Mouse (Mus musculus) heart, embryonic 11.5 days (tissue): ENCODE measurements around the gene Bhlhe23. TPM values are rescaled to one million over a fixed set of nuclear protein-coding genes. Genes with fewer than 3 reads are reported as not detected.

ENCODE experiments used
- ATAC-seq: fragments of 200-750 bp; cut with Nextera tagmentation; replicated peaks from 2 replicates; pipeline ENCODE4 v1.8.0; 2017; ENCODE audit warnings: moderate library complexity; ENCODE audit not compliant: insufficient number of reproducible peaks, low FRiP score, low TSS enrichment
- H3K27ac ChIP-seq: fragments of 300-500 bp; sonication (generic); 2 replicates; pipeline ENCODE4 v1.5.1; 2014; ENCODE audit warnings: mild to moderate bottlenecking, low read depth, low read length
- H3K27me3 ChIP-seq: fragments of 300-500 bp; sonication (generic); 2 replicates; pipeline ENCODE4 v1.6.1; 2014; ENCODE audit warnings: mild to moderate bottlenecking, low read length, mixed read lengths; ENCODE audit not compliant: control insufficient read depth, insufficient read depth
- H3K36me3 ChIP-seq: fragments of 300-500 bp; sonication (generic); 2 replicates; pipeline ENCODE4 v1.6.1; 2014; ENCODE audit warnings: mild to moderate bottlenecking, low read length, moderate library complexity, mixed read lengths; ENCODE audit not compliant: control insufficient read depth, insufficient read depth
- H3K4me1 ChIP-seq: fragments of 300-500 bp; sonication (generic); 2 replicates; pipeline ENCODE4 v1.6.1; 2014; ENCODE audit warnings: low read length; ENCODE audit not compliant: control insufficient read depth, insufficient read depth
- H3K4me2 ChIP-seq: fragments of 300-500 bp; sonication (generic); 2 replicates; pipeline ENCODE4 v1.6.1; 2014; ENCODE audit warnings: mild to moderate bottlenecking, moderate library complexity
- H3K4me3 ChIP-seq: fragments of 300-500 bp; sonication (generic); 2 replicates; pipeline ENCODE4 v1.5.1; 2014; ENCODE audit warnings: low read depth, low read length
- H3K9ac ChIP-seq: fragments of 300-500 bp; sonication (generic); 2 replicates; pipeline ENCODE4 v1.6.1; 2014; ENCODE audit warnings: mild to moderate bottlenecking, low read depth, low read length, moderate library complexity
- H3K9me3 ChIP-seq: fragments of 300-500 bp; sonication (generic); replicated peaks from 2 replicates; pipeline ENCODE4 v1.6.1; 2016; ENCODE audit warnings: low read length; ENCODE audit not compliant: control insufficient read depth
- WGBS: fragments of 180-500 bp; shearing (Covaris S2); extraction: QIAGEN DNeasy Blood & Tissue Kit; methylation state at CpG from one replicate; pipeline ENCODE4 v1.1.7; 2014; ENCODE audit not compliant: insufficient replicate concordance; 5-methylcytosine and 5-hydroxymethylcytosine counted together
- polyA plus RNA-seq: library from polyadenylated mRNA; unstranded; fragments of >200 nt; fragmentation: Nextera tagmentation; extraction: Ambion mirVana; gene quantifications from 2 replicates; pipeline ENCODE4 v1.2.1, GENCODE M21; 2014

Bhlhe23 gene
- polyA plus RNA-seq: not detected in 2 replicates

DNA sequence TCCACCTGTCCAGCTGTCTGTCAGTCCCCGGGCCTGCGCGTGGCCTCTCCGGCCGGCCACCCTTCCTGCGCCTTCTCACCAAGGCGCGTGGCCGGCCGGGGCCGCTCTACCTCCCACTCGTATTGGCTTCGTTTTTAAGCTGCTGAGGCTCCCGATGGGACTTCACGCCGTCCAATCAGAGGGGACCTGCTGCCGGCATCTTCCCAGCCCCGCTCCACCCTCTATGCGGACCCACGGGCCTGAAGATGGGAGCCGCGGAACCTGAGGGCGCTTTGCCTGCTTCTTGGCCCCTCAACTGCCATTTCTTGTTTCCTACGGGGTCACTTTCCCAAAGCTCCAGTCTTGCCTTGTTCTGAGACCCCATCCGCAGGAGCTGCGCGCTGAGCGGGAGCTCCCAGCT, at the start of gene Bhlhe23:
Gene Bhlhe23, minus strand, starts transcription at position 108 of the 400 bp plus-strand sequence.
- H3K27me3 ChIP-seq: peaks cover 89% of the 10 kb centered on the region
- no peaks in the 10 kb centered on the region for H3K36me3 ChIP-seq
- H3K9ac ChIP-seq: no peak within 1 kb of the TSS
- no peak within 1 kb of the TSS for H3K27ac ChIP-seq
- H3K4me3 ChIP-seq: peak within 1 kb of the TSS; percentile 12
- peaks cover 4% of the 10 kb centered on the region; the same call in 1 of the 2 replicates for H3K4me1 ChIP-seq
- no peak for ATAC-seq
- H3K4me2 ChIP-seq: peak within 1 kb of the TSS; percentile 47
- WGBS: 1% methylated on average over 27 of the region's 28 CpGs
- H3K9me3 ChIP-seq: no peaks in the 10 kb centered on the region

DNA sequence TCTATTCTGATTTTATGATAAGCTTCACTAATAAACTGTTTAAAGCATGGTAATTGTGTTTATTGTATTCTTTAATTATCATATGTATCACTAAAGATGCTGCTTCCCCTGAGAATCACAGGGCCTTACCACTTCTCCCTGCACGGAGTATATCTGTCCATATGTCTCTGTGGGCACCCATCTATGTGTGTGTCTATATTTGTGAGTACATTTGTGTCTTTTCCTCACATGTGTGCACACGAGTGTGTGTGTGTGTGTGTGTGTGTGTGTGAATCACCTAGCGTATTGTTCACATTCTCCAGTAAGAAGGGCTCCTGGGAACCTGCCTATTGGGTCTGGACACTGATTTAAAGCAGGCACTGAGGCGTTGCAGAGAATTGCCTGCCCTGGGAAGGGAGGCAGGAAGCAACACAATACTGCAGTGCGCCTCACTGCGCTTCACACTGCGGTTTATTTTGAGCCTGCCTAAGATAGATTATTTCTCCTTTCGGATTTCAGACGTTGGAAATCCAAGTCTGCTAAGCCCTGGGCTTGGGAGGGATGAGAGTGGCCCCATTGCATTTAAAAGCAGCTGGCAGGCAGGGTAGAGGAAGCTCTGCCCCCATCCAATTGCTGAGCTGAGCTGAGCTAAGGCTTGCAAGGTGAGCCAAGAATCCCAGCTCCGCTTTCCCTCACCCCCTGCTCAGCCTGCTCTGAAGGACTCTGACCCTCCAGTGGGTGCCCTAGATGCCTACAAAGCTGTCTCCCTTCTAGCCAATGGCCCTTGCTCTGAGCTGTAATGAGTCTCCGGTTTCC, 48.6 kb upstream of the Bhlhe23 start:
- no peaks in the 10 kb centered on the region; the same call in 1 of the 2 replicates for H3K4me1 ChIP-seq
- H3K4me2 ChIP-seq: no peak overlapping the region
- H3K27me3 ChIP-seq: 0 out of 2 replicates have a peak, but pooled peaks cover 4% of the 10 kb centered on the region
- no peak for ATAC-seq
- H3K36me3 ChIP-seq: no peaks in the 10 kb centered on the region
- no peak overlapping the region for H3K9ac ChIP-seq
- H3K4me3 ChIP-seq: no peak overlapping the region
- WGBS: 43% methylated on average over 11 of the region's 11 CpGs
- H3K27ac ChIP-seq: no peak overlapping the region
- H3K9me3 ChIP-seq: no peaks in the 10 kb centered on the region

DNA sequence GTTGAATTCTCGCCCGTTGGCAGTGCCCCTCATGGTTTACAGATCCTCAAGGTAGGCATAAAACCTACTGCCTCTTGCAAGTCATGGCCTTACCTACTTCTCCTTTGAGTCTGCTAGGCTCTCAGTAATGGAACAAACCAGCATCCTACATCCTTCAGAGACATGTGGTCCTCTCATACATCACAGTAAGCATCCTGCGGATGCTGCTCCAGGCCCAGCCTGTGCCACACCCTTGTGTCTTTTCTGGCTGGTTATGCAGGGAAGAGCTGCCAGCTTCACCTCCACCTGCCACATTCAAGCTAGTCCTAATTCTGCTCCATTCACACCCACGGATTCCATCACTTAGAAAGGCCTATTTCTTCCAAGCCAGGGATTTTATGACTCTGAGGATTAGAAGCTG, 48.0 kb upstream of the Bhlhe23 start:
- WGBS: 76% methylated on average over 4 of the region's 4 CpGs
- no peaks in the 10 kb centered on the region for H3K9me3 ChIP-seq
- H3K27ac ChIP-seq: no peak overlapping the region
- no peak overlapping the region for H3K4me2 ChIP-seq
- H3K9ac ChIP-seq: no peak overlapping the region
- no peaks in the 10 kb centered on the region; the same call in 1 of the 2 replicates for H3K4me1 ChIP-seq
- H3K4me3 ChIP-seq: no peak overlapping the region
- no peak for ATAC-seq
- H3K27me3 ChIP-seq: 0 out of 2 replicates have a peak, but pooled peaks cover 4% of the 10 kb centered on the region
- no peaks in the 10 kb centered on the region for H3K36me3 ChIP-seq

DNA sequence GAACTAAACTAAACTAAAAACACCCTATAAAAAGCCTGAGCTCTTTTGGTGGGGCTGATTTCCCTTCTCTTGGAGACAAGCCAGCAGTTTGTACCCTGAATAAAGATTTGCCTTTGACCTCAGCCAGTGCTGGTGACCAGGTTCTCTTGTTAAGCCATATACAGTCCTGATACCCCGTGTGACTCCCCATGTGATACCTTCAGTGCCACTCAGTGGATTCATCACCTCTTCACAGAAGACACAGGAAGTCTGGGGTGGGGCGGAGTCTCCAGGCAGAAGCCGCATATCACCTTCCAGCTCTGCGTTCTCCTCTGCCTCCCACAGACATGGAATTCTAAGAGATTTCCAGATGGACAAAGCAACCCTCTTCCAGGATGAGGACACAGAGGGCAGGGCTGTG, 47.4 kb upstream of the Bhlhe23 start:
- no peak overlapping the region for H3K4me3 ChIP-seq
- no peak overlapping the region for H3K27ac ChIP-seq
- H3K9me3 ChIP-seq: no peaks in the 10 kb centered on the region
- H3K27me3 ChIP-seq: 0 out of 2 replicates have a peak, but pooled peaks cover 4% of the 10 kb centered on the region
- 55% methylated on average over 4 of the region's 4 CpGs for WGBS
- H3K4me2 ChIP-seq: no peak overlapping the region
- ATAC-seq: no peak
- H3K9ac ChIP-seq: no peak overlapping the region
- H3K36me3 ChIP-seq: no peaks in the 10 kb centered on the region
- H3K4me1 ChIP-seq: no peaks in the 10 kb centered on the region

GRCm38 (mm10) chr2:180822476-180822875, 45.8 kb upstream of the Bhlhe23 start:
- Histone ChIP-seq H3K36me3 (no peaks in the 10 kb centered on the region), H3K4me3 (no peak overlapping the region), H3K4me1 (no peaks in the 10 kb centered on the region), H3K9ac (no peak overlapping the region), H3K27ac (no peak overlapping the region), H3K4me2 (no peak overlapping the region), H3K9me3 (no peaks in the 10 kb centered on the region), H3K27me3 (0 out of 2 replicates have a peak, but pooled peaks cover 4% of the 10 kb centered on the region)
- no peak for ATAC-seq
- 29% methylated on average over 6 of the region's 6 CpGs for WGBS

- Histone ChIP-seq H3K9ac (no peak overlapping the region), H3K27me3 (no peaks in the 10 kb centered on the region), H3K9me3 (no peaks in the 10 kb centered on the region), H3K4me2 (no peak overlapping the region), H3K27ac (no peak overlapping the region), H3K4me1 (no peaks in the 10 kb centered on the region), H3K4me3 (no peak overlapping the region), H3K36me3 (no peaks in the 10 kb centered on the region)
- WGBS: 74% methylated on average over 2 of the region's 2 CpGs
- no peak for ATAC-seq
Observed at GRCm38 (mm10) chr2:180819504-180819903, 42.8 kb upstream of the Bhlhe23 start.

DNA sequence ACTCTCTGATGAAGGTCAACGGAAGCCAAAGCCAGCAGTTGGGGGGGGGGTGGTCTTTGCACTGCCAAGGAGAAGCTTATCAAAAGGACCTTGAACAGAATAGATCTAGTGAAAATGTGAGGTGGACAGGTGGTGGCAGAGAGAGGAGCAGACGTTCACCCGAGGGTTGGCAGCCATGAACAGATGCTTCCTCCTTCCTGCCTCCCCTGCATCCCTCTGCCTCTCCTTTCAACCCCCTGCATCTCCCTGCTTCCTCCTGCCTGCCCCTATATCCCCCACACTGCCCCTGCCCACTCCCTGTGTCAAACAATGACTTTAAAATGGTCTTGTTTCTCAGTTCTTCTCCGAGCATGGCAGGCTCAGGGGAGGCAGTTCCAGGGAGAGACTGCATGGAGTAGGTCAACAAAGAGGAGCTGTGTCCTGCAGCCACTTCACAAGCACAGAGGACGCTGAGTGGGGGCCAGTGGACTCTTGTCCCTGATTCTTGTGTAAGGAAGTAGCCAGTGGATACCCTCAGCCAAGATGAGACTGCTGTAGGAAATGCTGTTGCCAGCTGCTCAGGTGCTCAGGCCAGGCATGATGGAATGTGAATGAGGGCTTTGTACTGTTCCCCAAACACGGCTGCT, 39.9 kb upstream of the Bhlhe23 start:
- no peaks in the 10 kb centered on the region for H3K36me3 ChIP-seq
- ATAC-seq: no peak
- no peaks in the 10 kb centered on the region for H3K9me3 ChIP-seq
- H3K4me1 ChIP-seq: no peaks in the 10 kb centered on the region
- no peaks in the 10 kb centered on the region; the same call in 1 of the 2 replicates for H3K27me3 ChIP-seq
- no peak overlapping the region for H3K4me2 ChIP-seq
- 55% methylated on average over 6 of the region's 6 CpGs for WGBS
- H3K4me3 ChIP-seq: no peak overlapping the region
- H3K9ac ChIP-seq: no peak overlapping the region
- no peak overlapping the region for H3K27ac ChIP-seq

- no peaks in the 10 kb centered on the region for H3K9me3 ChIP-seq
- H3K27me3 ChIP-seq: peaks cover 11% of the 10 kb centered on the region
- WGBS: 56% methylated on average over 4 of the region's 4 CpGs
- no peaks in the 10 kb centered on the region for H3K4me1 ChIP-seq
- H3K4me3 ChIP-seq: no peak overlapping the region
- no peak overlapping the region for H3K4me2 ChIP-seq
- no peak overlapping the region for H3K9ac ChIP-seq
- ATAC-seq: no peak
- no peaks in the 10 kb centered on the region for H3K36me3 ChIP-seq
- H3K27ac ChIP-seq: no peak overlapping the region
Observed at GRCm38 (mm10) chr2:180813982-180814568, 37.4 kb upstream of the Bhlhe23 start.
